Mouse (Mus musculus): ENCODE measurements around the gene Cyp2w1. TPM values are rescaled to one million over a fixed set of nuclear protein-coding genes. Genes with fewer than 3 reads are reported as not detected.
"Not testable (repeated sequence)": the region's sequence is repeated elsewhere in the genome, so short reads cannot be mapped to it uniquely, and the experiment has no call there.

Gene Cyp2w1
- polyA plus RNA-seq, 1 experiment from 2014 or later: 0.41 TPM

GRCm38 (mm10) chr5:139381586-139382513, 29.4 kb downstream of the Cyp2w1 start:
- WGBS: 84% methylated on average over 18 of the region's 18 CpGs
- Histone ChIP-seq H3K27me3 (0 out of 2 replicates have a peak, but pooled peaks cover 9% of the 10 kb centered on the region), H3K27ac (peak overlapping the region; percentile 55; the same call in 1 of the 2 replicates), H3K4me3 (no peak overlapping the region), H3K9me3 (replicated peaks) (no peaks in the 10 kb centered on the region), H3K9ac (no peak overlapping the region), H3K4me1 (peaks cover 47% of the 10 kb centered on the region), H3K36me3 (no peaks in the 10 kb centered on the region), H3K4me2 (replicated peaks) (no peak overlapping the region)
- ATAC-seq (ENCODE audit: low FRiP score): no peak

- H3K4me2 ChIP-seq (replicated peaks): no peak overlapping the region
- H3K9ac ChIP-seq: no peak overlapping the region
Measured at GRCm38 (mm10) chr5:139382760-139383159, 30.3 kb downstream of the Cyp2w1 start.

GRCm38 (mm10) chr5:139383234-139383633, 30.8 kb downstream of the Cyp2w1 start:
- H3K9me3 ChIP-seq (replicated peaks): no peaks in the 10 kb centered on the region
- H3K27me3 ChIP-seq: 0 out of 2 replicates have a peak, but pooled peaks cover 9% of the 10 kb centered on the region
- H3K4me3 ChIP-seq: no peak overlapping the region
- H3K4me2 ChIP-seq (replicated peaks): no peak overlapping the region
- H3K27ac ChIP-seq: peak overlapping the region; percentile 12
- ATAC-seq (ENCODE audit: low FRiP score): no peak
- H3K9ac ChIP-seq: no peak overlapping the region
- 75% methylated on average over 9 of the region's 9 CpGs for WGBS
- no peaks in the 10 kb centered on the region for H3K36me3 ChIP-seq
- H3K4me1 ChIP-seq: peaks cover 48% of the 10 kb centered on the region

More at GRCm38 (mm10) chr5:139382760-139383159, 30.3 kb downstream of the Cyp2w1 start:
- Histone ChIP-seq H3K27me3 (0 out of 2 replicates have a peak, but pooled peaks cover 9% of the 10 kb centered on the region), H3K36me3 (no peaks in the 10 kb centered on the region), H3K4me3 (no peak overlapping the region), H3K27ac (peak overlapping the region; percentile 55), H3K4me1 (peaks cover 48% of the 10 kb centered on the region), H3K9me3 (replicated peaks) (no peaks in the 10 kb centered on the region)
- ATAC-seq (ENCODE audit: low FRiP score): no peak
- WGBS: 82% methylated on average over 8 of the region's 8 CpGs

- 64% methylated on average over 10 of the region's 10 CpGs for WGBS
- H3K36me3 ChIP-seq: no peaks in the 10 kb centered on the region
- ATAC-seq (ENCODE audit: low FRiP score): no peak
- H3K9me3 ChIP-seq (replicated peaks): no peaks in the 10 kb centered on the region
- H3K27ac ChIP-seq: no peak overlapping the region
- no peak overlapping the region for H3K9ac ChIP-seq
- peaks cover 50% of the 10 kb centered on the region for H3K4me1 ChIP-seq
- H3K4me3 ChIP-seq: no peak overlapping the region
- H3K4me2 ChIP-seq (replicated peaks): no peak overlapping the region
- 0 out of 2 replicates have a peak, but pooled peaks cover 6% of the 10 kb centered on the region for H3K27me3 ChIP-seq
Measured at GRCm38 (mm10) chr5:139384531-139384930, 32.1 kb downstream of the Cyp2w1 start.

- H3K27me3 ChIP-seq: 0 out of 2 replicates have a peak, but pooled peaks cover 5% of the 10 kb centered on the region
- H3K36me3 ChIP-seq: no peaks in the 10 kb centered on the region
- H3K27ac ChIP-seq: no peak overlapping the region
- H3K9me3 ChIP-seq (replicated peaks): no peaks in the 10 kb centered on the region
- peaks cover 53% of the 10 kb centered on the region for H3K4me1 ChIP-seq
- ATAC-seq (ENCODE audit: low FRiP score): no peak
- H3K9ac ChIP-seq: no peak overlapping the region
- WGBS: 95% methylated on average over 5 of the region's 5 CpGs
- H3K4me2 ChIP-seq (replicated peaks): no peak overlapping the region
- no peak overlapping the region for H3K4me3 ChIP-seq
Measured at GRCm38 (mm10) chr5:139386047-139386446, 33.6 kb downstream of the Cyp2w1 start.

GRCm38 (mm10) chr5:139387329-139388194, 35.1 kb downstream of the Cyp2w1 start:
- Histone ChIP-seq H3K4me1 (peaks cover 44% of the 10 kb centered on the region), H3K9ac (no peak overlapping the region), H3K27ac (0 out of 2 replicates have a peak overlapping the region, but pooled peaks have one; percentile 23), H3K36me3 (no peaks in the 10 kb centered on the region), H3K4me3 (no peak overlapping the region), H3K27me3 (no peaks in the 10 kb centered on the region), H3K9me3 (replicated peaks) (no peaks in the 10 kb centered on the region), H3K4me2 (replicated peaks) (no peak overlapping the region)
- 82% methylated on average over 10 of the region's 10 CpGs for WGBS
- no peak for ATAC-seq (ENCODE audit: low FRiP score)

- 82% methylated on average over 4 of the region's 4 CpGs for WGBS
- ATAC-seq (ENCODE audit: low FRiP score): no peak
- Histone ChIP-seq H3K36me3 (no peaks in the 10 kb centered on the region), H3K4me1 (peaks cover 38% of the 10 kb centered on the region), H3K4me2 (replicated peaks) (no peak overlapping the region), H3K27me3 (no peaks in the 10 kb centered on the region), H3K27ac (peak overlapping the region; percentile 23; the same call in 1 of the 2 replicates), H3K4me3 (no peak overlapping the region), H3K9ac (no peak overlapping the region; the same call in 1 of the 2 replicates), H3K9me3 (replicated peaks) (no peaks in the 10 kb centered on the region)
Measured at GRCm38 (mm10) chr5:139388195-139388570, 35.8 kb downstream of the Cyp2w1 start.

- Histone ChIP-seq H3K27ac (peak overlapping the region; percentile 68), H3K9ac (no peak overlapping the region; the same call in 1 of the 2 replicates), H3K27me3 (no peaks in the 10 kb centered on the region), H3K4me2 (replicated peaks) (no peak overlapping the region), H3K4me1 (peaks cover 40% of the 10 kb centered on the region), H3K4me3 (no peak overlapping the region), H3K9me3 (replicated peaks) (no peaks in the 10 kb centered on the region), H3K36me3 (no peaks in the 10 kb centered on the region)
- 77% methylated on average over 17 of the region's 17 CpGs for WGBS
- ATAC-seq (ENCODE audit: low FRiP score): no peak
Measured at GRCm38 (mm10) chr5:139388694-139389675, 36.6 kb downstream of the Cyp2w1 start.

GRCm38 (mm10) chr5:139389676-139390061, 37.3 kb downstream of the Cyp2w1 start:
- 59% methylated on average over 6 of the region's 6 CpGs for WGBS
- Histone ChIP-seq H3K27me3 (no peaks in the 10 kb centered on the region), H3K9me3 (replicated peaks) (no peaks in the 10 kb centered on the region), H3K27ac (peak overlapping the region; percentile 68), H3K9ac (no peak overlapping the region), H3K36me3 (no peaks in the 10 kb centered on the region), H3K4me2 (replicated peaks) (no peak overlapping the region), H3K4me3 (no peak overlapping the region), H3K4me1 (peaks cover 37% of the 10 kb centered on the region)
- ATAC-seq (ENCODE audit: low FRiP score): no peak

- 80% methylated on average over 5 of the region's 5 CpGs for WGBS
Measured at GRCm38 (mm10) chr5:139390324-139391119, 38.1 kb downstream of the Cyp2w1 start.

More at GRCm38 (mm10) chr5:139390324-139391119, 38.1 kb downstream of the Cyp2w1 start:
- Histone ChIP-seq H3K27ac (peak overlapping the region; percentile 68; the same call in 1 of the 2 replicates), H3K4me1 (peaks cover 33% of the 10 kb centered on the region), H3K9ac (peak overlapping the region; percentile 14; the same call in 1 of the 2 replicates)
- not testable (repeated sequence) for H3K4me2 ChIP-seq (replicated peaks); H3K9me3 ChIP-seq (replicated peaks); ATAC-seq (ENCODE audit: low FRiP score); H3K36me3 ChIP-seq; H3K4me3 ChIP-seq; H3K27me3 ChIP-seq

Measured in hindbrain, embryonic 12.5 days (tissue).